Mouse (Mus musculus) intestine, postnatal 0 days (tissue): ENCODE results near the gene Ppp1r9a. TPM values are rescaled to one million over a fixed set of nuclear protein-coding genes. Genes with fewer than 3 reads are reported as not detected.

Experiments
- ATAC-seq: fragments of 200-750 bp; cut with Nextera tagmentation; 2 replicates; pipeline ENCODE4 v1.8.0; 2017; ENCODE audit warnings: mild to moderate bottlenecking, moderate TSS enrichment, moderate library complexity
- H3K27ac ChIP-seq: fragments of 300-500 bp; sonication (generic); 2 replicates; pipeline ENCODE4 v1.5.1; 2014; ENCODE audit warnings: mild to moderate bottlenecking, low read depth, low read length, moderate library complexity
- H3K27me3 ChIP-seq: fragments of 300-500 bp; sonication (generic); replicated peaks from 2 replicates; pipeline ENCODE4 v1.6.1; 2014; ENCODE audit warnings: low read length, mixed read lengths; ENCODE audit not compliant: control insufficient read depth, insufficient read depth
- H3K36me3 ChIP-seq: fragments of 300-500 bp; sonication (generic); 2 replicates; pipeline ENCODE4 v1.6.1; 2014; ENCODE audit warnings: mild to moderate bottlenecking, moderate library complexity; ENCODE audit not compliant: control insufficient read depth, insufficient read depth
- H3K4me1 ChIP-seq: fragments of 300-500 bp; sonication (generic); replicated peaks from 2 replicates; pipeline ENCODE4 v1.6.1; 2014; ENCODE audit warnings: antibody characterized with exemption, low read length, mixed read lengths; ENCODE audit not compliant: control insufficient read depth, insufficient read depth
- H3K4me2 ChIP-seq: fragments of 300-500 bp; sonication (generic); replicated peaks from 2 replicates; pipeline ENCODE4 v1.6.1; 2014; ENCODE audit warnings: low read depth, mild to moderate bottlenecking, moderate library complexity
- H3K4me3 ChIP-seq: fragments of 300-500 bp; sonication (generic); 2 replicates; pipeline ENCODE4 v1.5.1; 2014; ENCODE audit warnings: low read depth, low read length
- H3K9ac ChIP-seq: fragments of 300-500 bp; sonication (generic); 2 replicates; pipeline ENCODE4 v1.6.1; 2014; ENCODE audit warnings: mild to moderate bottlenecking, low read depth, low read length
- H3K9me3 ChIP-seq: fragments of 300-500 bp; sonication (generic); 2 replicates; pipeline ENCODE4 v1.6.1; 2016; ENCODE audit warnings: mixed run types; ENCODE audit not compliant: control insufficient read depth
- CTCF ChIP-seq: sonication (generic); IDR thresholded peaks from 2 replicates; pipeline ENCODE4 v1.5.1; 2016; ENCODE audit warnings: low read depth, mild to moderate bottlenecking, control low read depth, antibody characterized with exemption, moderate library complexity
- WGBS: fragments of 180-500 bp; shearing (Covaris S2); extraction: QIAGEN DNeasy Blood & Tissue Kit; methylation state at CpG from one replicate; pipeline ENCODE4 v1.1.7; 2014; 5-methylcytosine and 5-hydroxymethylcytosine counted together
- polyA plus RNA-seq: library from polyadenylated mRNA; unstranded; fragments of >200 nt; fragmentation: Nextera tagmentation; extraction: Ambion mirVana; gene quantifications from 2 replicates; pipeline ENCODE4 v1.2.1, GENCODE M21; 2015

Gene Ppp1r9a
- polyA plus RNA-seq, 1 experiment from 2014 or later = 2.1 TPM

GRCm38 (mm10) chr6:5082144-5082543 lies 179.4 kb downstream of the Ppp1r9a start:
- H3K4me3 ChIP-seq = no peak overlapping the region
- no peaks in the 10 kb centered on the region for H3K27me3 ChIP-seq
- no peak overlapping the region for H3K9ac ChIP-seq
- H3K9me3 ChIP-seq = no peaks in the 10 kb centered on the region
- no peak overlapping the region for H3K27ac ChIP-seq
- no peaks in the 10 kb centered on the region for H3K36me3 ChIP-seq
- TF ChIP-seq CTCF = no peak
- ATAC-seq = no peak
- no peak overlapping the region for H3K4me2 ChIP-seq
- H3K4me1 ChIP-seq = no peaks in the 10 kb centered on the region

- 43% methylated on average over 2 of the region's 2 CpGs for WGBS
- TF ChIP-seq CTCF = no peak
- no peak overlapping the region for H3K27ac ChIP-seq
- no peaks in the 10 kb centered on the region for H3K27me3 ChIP-seq
- no peaks in the 10 kb centered on the region for H3K9me3 ChIP-seq
- H3K4me1 ChIP-seq = no peaks in the 10 kb centered on the region
- H3K36me3 ChIP-seq = no peaks in the 10 kb centered on the region
- ATAC-seq = no peak
- H3K4me2 ChIP-seq = no peak overlapping the region
- no peak overlapping the region for H3K9ac ChIP-seq
- no peak overlapping the region for H3K4me3 ChIP-seq
Observed at GRCm38 (mm10) chr6:5082740-5083139, 180.0 kb downstream of the Ppp1r9a start.

- Histone ChIP-seq H3K4me2 (no peak overlapping the region), H3K27me3 (no peaks in the 10 kb centered on the region), H3K4me3 (no peak overlapping the region), H3K9me3 (no peaks in the 10 kb centered on the region), H3K4me1 (no peaks in the 10 kb centered on the region), H3K36me3 (no peaks in the 10 kb centered on the region), H3K9ac (no peak overlapping the region), H3K27ac (no peak overlapping the region)
- no peak for TF ChIP-seq CTCF
- ATAC-seq = no peak
- 52% methylated on average over 4 of the region's 4 CpGs for WGBS
Observed at GRCm38 (mm10) chr6:5083957-5084356, 181.2 kb downstream of the Ppp1r9a start.

- 74% methylated on average over 7 of the region's 7 CpGs for WGBS
- no peaks in the 10 kb centered on the region for H3K4me1 ChIP-seq
- TF ChIP-seq CTCF = no peak
- no peak overlapping the region for H3K27ac ChIP-seq
- no peak for ATAC-seq
- H3K4me3 ChIP-seq = no peak overlapping the region
- no peaks in the 10 kb centered on the region for H3K9me3 ChIP-seq
- no peaks in the 10 kb centered on the region for H3K27me3 ChIP-seq
- no peak overlapping the region for H3K4me2 ChIP-seq
- no peaks in the 10 kb centered on the region for H3K36me3 ChIP-seq
- no peak overlapping the region for H3K9ac ChIP-seq
Observed at GRCm38 (mm10) chr6:5091873-5092272, 189.2 kb downstream of the Ppp1r9a start.

GRCm38 (mm10) chr6:5092795-5093194 lies 190.1 kb downstream of the Ppp1r9a start:
- H3K4me2 ChIP-seq = no peak overlapping the region
- no peak for TF ChIP-seq CTCF
- WGBS = 84% methylated on average over 4 of the region's 4 CpGs
- no peak overlapping the region for H3K9ac ChIP-seq
- no peaks in the 10 kb centered on the region for H3K27me3 ChIP-seq
- H3K4me1 ChIP-seq = no peaks in the 10 kb centered on the region
- H3K9me3 ChIP-seq = no peaks in the 10 kb centered on the region
- H3K4me3 ChIP-seq = no peak overlapping the region
- no peak for ATAC-seq
- H3K27ac ChIP-seq = no peak overlapping the region
- H3K36me3 ChIP-seq = no peaks in the 10 kb centered on the region

- H3K4me1 ChIP-seq = no peaks in the 10 kb centered on the region
- no peak for ATAC-seq
- no peak overlapping the region for H3K4me3 ChIP-seq
- WGBS = 60% methylated on average over 4 of the region's 4 CpGs
- no peak overlapping the region for H3K27ac ChIP-seq
- H3K36me3 ChIP-seq = no peaks in the 10 kb centered on the region
- H3K4me2 ChIP-seq = no peak overlapping the region
- no peak overlapping the region for H3K9ac ChIP-seq
- no peak for TF ChIP-seq CTCF
- H3K27me3 ChIP-seq = no peaks in the 10 kb centered on the region
- H3K9me3 ChIP-seq = no peaks in the 10 kb centered on the region
Observed at GRCm38 (mm10) chr6:5093516-5093915, 190.8 kb downstream of the Ppp1r9a start.

- no peak overlapping the region for H3K27ac ChIP-seq
- peaks cover 4% of the 10 kb centered on the region; the same call in 1 of the 2 replicates for H3K4me1 ChIP-seq
- H3K36me3 ChIP-seq = no peaks in the 10 kb centered on the region
- H3K9ac ChIP-seq = no peak overlapping the region
- H3K9me3 ChIP-seq = no peaks in the 10 kb centered on the region
- H3K4me2 ChIP-seq = no peak overlapping the region
- TF ChIP-seq CTCF = no peak
- WGBS = 82% methylated on average over 9 of the region's 9 CpGs
- no peak for ATAC-seq
- no peak overlapping the region for H3K4me3 ChIP-seq
- no peaks in the 10 kb centered on the region for H3K27me3 ChIP-seq
Observed at GRCm38 (mm10) chr6:5095365-5095973, 192.8 kb downstream of the Ppp1r9a start.
